Mouse (Mus musculus) T-helper 17 cell (primary cell): Measurements from ENCODE around the gene Sds.
"Not testable (repeated sequence)": the region's sequence is repeated elsewhere in the genome, so short reads cannot be mapped to it uniquely, and the experiment has no call there.

ENCODE experiments used
- in situ Hi-C, 2 experiments: fragments of 300-600 bp; cut with MboI, MseI; formaldehyde crosslinking; loops; 1 replicate in 1 of 2; 2 replicates in 1 of 2; pipeline ENCODE4 v1.15.1; 2025; ENCODE audit warnings: high pct_unique_total_duplicates in 2 of 2

Gene Sds

DNA sequence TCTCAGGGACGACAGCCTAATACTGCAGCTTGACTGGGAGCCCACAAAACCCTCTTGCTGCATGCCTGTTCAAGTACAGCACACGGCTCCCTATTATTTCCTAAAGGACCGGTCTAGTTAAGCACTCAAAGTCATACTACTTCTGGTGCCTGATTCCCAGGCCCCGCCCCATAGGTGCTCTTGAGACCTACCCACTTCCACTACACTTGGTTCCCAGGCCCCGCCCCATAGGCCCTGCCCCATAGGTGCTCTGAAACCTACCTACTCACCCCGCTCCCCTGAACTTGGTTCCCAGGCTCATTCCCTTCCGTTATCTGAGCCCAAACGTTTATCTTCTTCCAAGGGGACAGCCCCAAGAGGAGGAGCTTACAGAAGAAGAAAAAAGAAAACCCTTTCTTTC is 11.5 kb downstream of the Sds start:
- in situ Hi-C loops: no loop called here

DNA sequence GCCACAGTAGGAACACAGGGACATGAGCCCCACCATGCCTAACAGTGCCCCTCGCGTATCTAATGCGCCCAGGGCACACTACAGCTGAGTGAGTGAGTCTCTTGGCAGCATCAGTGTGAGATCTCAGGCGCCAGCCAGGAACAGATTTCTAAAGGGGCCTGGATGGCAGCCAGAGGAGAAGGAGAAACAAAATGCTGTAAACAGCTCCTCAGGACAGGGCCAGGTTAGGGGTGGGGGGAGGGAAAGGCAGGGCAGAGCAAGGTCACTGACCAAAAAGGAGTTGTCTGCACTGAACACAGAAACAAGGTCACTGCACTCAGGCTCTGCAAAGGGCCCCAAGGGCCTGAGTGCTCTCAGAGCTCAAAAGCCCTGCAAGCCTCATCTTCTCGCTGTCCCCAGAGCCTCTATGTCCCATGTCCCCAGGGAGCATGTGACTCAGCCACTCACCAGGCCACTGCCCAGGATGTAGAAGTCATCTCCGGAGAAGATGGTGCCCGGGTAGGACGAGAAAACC is 14.4 kb downstream of the Sds start:
- in situ Hi-C loops: no loop called here

DNA sequence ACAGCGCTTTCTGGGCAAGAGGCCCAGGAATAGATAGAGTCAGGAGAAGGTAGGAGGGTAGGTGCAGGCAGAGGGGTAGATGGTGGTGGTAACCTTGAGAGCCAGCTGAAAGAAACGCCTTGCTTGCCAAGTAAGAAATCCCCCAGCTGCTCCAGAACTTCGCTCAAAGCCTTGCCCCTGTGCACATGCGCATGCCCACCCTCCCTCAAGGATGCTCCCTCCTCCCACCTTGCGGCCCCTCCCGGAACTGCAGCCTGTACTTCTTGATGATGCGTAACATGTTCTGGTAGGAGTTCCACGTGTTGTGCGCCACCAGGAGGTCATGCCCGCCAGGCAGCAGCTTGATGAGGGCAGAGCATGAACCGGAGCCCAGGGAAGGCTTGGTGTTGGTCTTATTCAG is 16.1 kb downstream of the Sds start:
- in situ Hi-C loops: no loop called here

DNA sequence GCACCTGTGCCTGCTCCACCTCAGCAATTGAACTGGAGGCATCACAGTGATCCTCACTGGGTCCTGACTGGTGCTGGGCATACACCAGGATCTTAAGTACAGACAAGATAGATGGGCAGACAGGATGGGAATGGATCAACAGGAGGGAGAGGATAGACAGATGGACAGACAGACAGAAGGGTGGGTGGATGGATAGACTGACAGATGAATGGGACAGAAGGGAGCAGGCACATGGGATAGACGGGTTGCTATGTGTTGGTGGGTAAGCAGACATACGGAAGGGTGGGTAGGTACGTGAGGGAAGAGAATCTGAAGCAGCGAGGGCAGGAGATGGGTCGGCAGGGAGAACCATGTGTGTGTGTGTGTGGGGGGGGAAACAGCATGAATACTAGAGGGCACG is 17.1 kb downstream of the Sds start:
- in situ Hi-C loops: no loop called here

DNA sequence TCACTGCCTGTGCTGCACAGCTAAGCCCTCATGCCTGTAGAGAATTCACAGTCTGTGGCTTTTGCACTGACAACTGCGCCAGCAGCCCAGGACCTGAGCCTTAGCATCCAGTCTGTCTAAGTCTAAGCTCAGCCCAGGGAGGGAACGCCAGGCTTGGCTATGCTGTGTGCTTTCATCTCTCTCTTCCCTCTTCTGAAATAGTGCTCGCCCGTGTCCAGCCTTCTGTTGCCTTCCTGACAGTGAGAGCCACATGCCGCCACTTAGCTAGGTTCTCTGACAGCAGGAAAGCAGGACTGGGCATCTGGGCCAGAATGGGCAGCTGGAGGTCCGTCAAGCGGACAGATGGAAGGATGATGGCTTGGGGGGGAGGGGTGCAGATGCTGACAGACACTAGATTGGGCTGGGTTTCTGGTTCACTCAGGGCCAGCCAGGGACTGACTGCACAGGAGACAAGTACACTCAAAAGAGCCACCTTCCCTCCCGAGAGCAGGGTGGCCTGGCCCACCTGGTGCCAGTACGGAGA is 17.6 kb downstream of the Sds start:
- in situ Hi-C loops: no loop called here

DNA sequence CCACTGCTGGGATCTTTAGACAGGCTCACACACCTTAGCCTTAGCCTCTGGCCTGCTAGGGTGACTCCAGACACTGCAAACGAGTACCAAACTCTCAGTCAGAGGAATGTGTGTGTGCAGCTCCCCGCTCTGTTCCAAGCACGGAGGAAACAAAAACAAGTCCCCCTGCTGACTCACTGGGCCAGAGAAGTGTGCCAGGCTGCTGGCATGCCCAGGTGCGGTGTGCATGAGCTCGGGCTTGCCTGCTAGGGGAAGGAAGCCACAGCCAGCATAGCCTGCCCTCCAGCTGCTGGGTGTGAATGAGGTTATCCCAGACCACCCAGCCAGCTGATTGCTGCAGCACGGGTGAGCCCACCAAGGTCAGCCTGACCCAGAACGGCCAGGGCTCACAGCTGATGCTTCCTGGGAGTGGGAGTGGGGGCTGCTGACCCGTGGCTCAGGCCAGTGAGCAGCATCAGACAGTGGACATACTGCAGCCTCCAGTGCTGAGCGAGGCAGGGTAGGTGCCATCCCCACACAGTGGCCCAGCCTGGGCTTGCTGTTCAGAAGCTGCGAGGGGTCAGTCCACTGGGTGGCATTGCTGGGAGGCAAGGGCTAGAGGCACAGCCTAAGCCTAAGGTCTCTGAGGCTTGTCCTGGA is 18.9 kb downstream of the Sds start:
- in situ Hi-C loops: no loop called here

DNA sequence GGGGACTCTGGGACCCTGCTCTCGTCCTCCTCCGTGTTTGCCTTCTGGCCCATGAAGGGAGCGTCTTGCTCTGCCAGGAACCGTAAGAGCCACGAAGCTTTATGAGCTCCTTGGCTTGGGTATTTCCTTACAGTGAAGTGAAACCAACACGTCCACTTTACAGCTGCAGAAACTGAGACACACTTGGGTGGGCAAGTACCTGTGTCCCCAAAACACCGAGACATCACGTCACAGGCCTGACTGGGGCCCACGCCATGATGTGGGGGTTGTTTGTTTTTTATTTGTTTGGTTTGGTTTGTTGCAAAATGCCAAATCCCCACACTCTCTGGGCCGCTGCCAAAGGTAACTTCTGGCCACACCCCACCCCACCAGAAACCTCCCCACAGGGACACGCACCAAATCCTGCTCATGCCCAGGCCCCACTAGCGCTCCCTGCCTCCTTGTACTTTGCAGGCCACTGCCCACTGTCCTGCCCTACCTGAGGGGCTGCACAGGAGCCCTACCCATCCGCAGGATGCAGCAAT is 19.4 kb downstream of the Sds start:
- in situ Hi-C loops: no loop called here

DNA sequence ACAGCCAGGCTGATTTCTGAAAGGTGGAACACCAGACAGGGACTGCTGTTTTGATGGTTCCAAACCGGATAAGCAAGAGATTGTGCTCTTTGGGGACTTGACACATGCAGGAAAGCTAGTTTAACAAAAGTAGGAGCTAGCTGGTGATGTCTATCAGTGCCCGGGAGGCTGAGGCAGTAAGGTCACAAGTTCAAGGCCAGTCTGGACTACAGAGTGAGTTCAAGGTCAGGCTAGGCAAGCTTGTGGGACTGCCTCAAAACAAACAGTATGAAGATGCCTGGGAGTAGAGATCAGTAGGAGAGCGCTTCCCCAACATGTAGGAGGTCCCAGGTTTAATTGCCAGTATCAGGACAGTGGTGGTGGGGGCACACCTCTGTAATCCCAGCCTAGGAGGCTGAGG is 20.7 kb downstream of the Sds start:
- in situ Hi-C loops: no loop called here

DNA sequence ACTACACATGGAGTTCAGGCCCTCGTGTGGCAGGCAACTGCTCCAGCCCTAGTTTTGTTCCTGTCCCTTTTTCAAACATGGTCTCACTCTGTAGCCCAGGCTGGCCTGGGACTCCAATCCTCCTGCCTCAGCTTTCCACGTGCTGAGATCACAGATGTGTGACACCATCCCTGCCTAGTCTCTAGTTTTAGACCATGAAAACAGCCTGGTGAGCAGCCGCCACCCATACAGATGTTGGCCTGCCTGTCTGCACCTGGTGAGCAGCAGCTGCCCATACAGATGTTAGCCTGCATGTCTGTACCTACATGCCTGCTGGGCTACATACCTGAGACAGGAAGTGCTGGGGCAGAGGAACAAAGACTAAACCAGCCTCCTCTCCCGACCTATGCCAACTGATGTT is 22.9 kb downstream of the Sds start:
- in situ Hi-C loops: no loop called here

DNA sequence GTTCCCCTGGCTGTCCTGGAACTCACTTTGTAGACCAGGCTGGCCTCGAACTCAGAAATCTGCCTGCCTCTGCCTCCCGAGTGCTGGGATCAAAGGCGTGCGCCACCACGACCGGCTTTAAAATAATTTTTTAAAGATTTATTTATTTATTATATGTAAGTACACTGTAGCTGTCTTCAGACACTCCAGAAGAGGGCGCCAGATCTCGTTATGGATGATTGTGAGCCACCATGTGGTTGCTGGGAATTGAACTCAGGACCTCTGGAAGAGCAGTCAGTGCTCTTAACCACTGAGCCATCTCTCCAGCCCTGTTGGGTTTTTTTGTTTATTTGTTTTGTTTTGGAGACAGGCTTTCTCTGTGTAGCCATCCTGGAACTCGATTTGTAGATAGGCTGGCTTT is 24.3 kb downstream of the Sds start:
- in situ Hi-C loops: not testable (repeated sequence)

DNA sequence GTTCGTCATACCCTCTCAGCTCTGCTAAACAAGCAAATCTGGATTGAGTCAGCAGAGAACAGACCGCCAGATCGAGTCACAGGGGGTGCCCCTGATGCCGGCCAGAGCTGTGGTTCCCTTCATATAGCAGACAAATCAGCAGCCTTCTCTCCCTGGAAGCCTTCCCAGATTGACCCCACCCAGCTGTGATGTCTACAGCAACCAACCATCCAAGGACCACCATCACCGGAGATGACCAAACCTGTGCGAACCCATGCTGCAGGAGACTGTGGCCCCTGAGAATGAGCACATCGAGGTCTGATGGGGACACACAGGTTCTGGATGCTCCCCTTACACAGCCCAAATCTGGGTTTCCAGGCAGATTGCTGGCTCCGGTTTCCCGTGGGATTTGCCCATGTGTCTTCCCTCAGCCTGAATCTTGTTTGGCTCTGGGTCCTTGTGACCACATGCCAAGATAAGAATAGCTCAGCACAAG is 25.9 kb downstream of the Sds start:
- in situ Hi-C loops: no loop called here

DNA sequence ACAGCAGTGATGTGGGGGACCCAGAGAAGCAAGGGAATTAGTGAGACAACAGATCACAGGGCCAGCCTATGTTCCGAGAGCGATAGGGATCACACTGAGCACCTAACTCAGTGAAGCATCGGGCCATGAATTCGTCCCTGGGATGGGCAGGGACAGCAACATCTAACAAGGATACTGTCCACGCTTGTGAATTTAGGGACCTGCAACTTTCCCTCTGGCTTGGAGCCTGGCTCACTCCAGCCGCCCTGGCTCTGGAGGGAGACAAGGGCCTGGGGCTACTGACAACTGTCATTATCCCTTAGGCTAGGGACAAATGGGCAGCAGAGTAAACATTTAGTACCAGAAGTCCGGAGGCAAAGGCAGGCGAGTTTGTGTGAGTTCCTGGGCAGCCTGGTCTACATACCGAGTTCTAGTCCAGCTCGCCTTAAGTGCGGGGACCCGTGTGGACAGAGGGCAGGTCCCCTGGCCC is 26.4 kb downstream of the Sds start:
- in situ Hi-C loops: no loop called here

DNA sequence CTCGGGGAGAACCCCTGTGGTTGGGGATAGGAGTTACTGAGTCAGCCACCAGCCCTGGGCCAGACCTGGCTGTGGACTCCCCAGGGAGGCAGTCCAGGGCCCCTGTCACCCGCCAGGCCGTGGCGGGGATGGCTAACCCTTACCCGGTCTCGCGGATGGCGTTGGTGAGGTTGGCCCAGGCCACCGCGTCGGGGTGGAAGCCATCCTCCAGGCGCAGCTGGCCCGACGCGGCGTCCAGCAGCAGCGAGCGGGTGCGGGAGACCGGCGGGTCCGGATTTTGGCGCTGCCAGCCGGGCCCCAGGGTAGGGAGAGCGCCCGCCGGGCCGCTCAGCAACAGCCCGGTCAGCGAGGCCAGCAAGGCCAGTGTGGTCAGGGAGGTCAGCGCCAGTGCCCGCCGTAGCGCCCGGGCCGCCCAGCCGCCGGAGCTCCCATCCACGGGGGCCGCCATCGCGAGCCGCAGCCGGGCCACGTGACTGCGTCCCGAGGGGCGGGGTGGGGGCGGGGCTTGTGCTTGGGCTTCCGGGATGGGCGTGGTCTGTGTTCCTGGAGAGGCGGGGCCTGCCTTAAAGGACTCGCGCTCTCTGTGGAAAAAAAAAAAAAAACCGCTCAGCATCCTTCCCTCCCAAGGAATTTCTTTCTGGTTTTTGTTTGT is 26.9 kb downstream of the Sds start, which contains the start of gene Plbd2:
Gene Plbd2 (minus strand): TSS at position 482 of the 652 bp plus-strand sequence.
- in situ Hi-C loops: no loop called here

DNA sequence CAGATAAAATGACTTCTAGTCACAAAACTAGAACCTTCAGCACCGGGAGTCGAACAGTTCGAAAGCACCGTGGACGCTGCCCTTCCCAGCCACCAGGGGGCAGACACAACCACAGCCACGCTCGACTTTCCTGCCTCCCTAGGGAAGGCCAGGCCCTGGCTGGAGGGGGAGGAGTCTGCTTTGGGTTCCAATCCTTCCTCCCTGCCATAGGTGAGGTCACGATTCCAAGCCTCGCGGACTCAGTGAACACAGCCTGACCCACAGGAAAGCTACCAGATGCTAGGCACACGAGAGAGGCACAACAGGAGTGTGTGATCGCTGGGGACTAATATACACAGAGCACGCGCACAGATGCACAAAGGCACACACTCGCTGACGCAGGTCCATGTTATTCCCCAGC is 29.0 kb downstream of the Sds start:
- in situ Hi-C loops: loop anchor here in 1 of 2 experiments (5.0 kb wide), 1 partner anchor 102 kb away; no protein-coding TSS in a partner anchor

DNA sequence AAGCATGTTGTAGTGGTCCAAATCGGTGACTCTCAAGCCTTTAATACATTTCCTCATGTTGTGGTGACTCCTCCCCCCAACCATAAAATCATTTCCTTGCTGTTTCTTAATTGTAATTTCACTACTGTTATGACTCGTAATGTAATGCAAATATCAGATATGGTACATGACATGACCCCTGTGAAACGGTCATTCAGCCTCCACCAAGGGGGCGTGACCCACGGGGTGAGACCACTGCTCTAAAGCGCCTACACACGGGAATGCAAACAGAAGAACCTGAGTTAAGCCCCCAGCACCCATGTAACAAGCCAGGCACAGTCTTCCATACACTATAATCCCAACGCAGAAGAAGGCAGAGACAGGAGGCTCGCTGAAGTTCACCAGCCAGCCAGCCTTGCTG is 29.5 kb downstream of the Sds start:
- in situ Hi-C loops: loop anchor here in 1 of 2 experiments (5.0 kb wide), 1 partner anchor 102 kb away; no protein-coding TSS in a partner anchor

DNA sequence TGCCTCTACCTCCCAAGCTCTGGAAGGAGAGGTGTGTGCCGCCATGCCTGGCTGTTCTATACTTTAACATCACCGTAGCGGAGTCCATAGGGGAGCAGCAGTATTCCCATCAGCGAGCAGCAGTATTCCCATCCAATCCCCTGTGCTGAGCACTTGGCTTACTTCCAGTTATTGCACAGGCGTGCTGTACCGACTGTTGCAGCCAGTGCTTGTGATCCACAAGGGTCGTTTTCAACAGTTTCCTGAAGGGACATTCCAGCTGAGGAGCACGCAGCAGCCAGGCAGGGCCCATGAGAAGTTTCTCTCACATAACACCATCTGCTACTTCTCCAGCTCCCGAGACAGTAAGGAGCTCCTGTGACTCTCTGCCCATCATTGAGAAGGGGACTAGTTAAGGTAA is 30.2 kb downstream of the Sds start:
- in situ Hi-C loops: loop anchor here in 1 of 2 experiments (5.0 kb wide), 1 partner anchor 101 kb away; no protein-coding TSS in a partner anchor

DNA sequence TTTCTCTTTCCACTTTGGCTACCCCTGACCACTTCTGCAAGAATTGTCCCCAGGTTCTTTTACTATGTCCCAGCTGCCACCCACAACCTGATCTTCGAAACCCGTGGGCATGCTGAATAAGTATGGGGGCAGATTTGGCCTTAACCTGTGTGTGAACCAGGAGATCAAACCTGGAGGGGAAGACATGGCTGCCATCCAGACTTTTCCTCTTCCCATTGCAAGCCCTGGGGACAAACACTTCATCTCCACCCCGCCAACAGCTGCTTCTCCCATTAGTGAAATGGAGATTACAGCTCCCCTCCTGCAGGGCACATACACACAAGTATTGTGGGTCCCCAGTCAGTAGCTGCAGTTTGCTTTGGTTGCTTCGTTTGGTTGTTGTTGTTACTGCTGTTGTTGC is 31.0 kb downstream of the Sds start:
- in situ Hi-C loops: loop anchor here in 1 of 2 experiments (5.0 kb wide), 1 partner anchor 100 kb away; no protein-coding TSS in a partner anchor

DNA sequence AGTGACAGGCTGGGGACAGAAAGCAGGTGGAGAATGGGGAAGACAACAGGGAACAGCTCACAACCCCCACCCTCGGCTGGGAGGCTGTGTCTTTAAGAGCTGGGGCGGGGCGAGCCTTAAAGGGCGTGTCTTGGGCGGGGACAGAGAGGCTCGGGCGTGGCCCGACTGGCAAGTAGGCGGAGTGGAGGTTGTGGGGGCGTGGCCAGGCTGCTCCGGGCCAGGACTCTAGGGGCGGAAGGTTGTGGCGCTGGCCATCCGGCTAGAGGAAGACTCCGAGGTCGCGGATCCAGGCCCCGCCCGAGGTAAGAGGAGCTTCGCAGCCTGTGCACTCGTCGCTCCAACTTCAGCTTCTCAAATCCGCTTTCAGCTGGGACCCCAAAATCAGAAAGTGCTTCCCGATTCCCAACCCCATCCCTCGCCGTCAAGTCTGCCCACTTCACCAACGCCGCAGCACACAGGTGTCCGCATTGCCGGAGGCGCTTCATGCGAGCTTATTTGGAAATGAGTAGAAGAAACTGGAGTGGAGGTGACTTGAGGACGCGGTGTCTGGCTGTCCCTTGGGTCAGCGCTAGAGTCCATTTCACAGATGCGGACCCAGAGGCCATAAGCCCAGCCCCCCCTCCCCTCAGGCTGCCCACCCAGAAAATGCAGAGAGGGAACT is 34.8 kb downstream of the Sds start, which contains the start of gene Slc8b1:
Gene Slc8b1 (plus strand): TSS at position 187 of the 661 bp plus-strand sequence.
- in situ Hi-C loops: no loop called here

DNA sequence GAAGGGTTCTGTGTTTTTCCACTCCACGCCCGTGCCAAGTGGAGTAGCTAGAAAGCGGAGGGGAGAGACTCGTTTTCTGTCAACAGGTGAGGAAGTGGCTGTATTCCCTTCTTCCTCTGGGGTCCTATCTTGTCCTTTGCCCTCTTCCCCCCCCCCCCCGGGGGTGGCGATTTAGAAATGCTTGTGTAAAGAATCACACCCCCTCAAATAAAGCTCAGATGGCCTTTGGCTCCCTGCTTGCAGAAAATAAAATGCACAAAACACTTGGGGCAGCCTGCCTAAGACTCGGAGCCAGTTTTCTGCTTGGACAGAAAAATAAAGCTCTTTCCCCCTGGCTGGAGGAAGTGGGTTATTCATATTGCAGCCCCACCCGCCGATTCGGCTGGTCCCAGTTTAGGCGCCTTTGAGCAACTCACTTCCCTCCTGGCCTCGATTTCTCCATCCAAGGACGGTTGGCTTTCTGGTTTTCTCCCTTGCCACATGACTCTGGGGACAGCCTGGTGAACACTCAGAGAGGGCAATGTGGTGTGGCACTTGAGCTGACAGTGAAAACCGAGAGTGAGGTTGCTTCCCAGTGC is 35.4 kb downstream of the Sds start:
- in situ Hi-C loops: no loop called here

DNA sequence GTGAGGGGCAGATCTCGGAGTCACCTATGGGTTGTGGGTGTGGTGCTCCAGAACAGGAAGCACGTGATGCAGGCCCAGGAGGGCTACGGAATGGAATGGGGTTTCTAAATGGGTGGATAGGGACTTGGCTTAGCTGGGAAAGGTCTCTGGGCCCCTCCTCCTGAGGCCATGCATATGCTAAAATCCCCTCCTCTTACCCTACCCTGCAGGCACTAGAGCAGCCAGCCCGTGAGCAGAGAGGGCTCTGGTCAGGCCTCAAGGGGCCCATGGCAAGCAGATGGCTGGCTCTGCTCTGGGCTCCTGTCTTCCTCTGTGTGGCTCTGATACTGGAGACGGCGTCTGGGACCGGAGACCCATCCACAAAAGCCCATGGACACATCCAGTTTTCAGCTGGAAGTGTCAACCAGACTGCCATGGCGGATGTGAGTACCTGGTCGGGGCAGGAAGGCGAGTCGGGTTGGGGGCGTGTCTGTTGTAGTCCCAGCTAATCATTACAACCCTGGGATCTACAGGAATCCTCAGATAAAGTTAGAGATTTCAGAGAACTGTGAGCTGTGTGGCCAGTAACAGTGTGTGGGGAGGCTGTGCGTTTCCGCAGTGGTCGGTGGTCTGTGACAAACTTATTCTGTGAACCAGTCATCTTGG is 36.7 kb downstream of the Sds start:
- in situ Hi-C loops: no loop called here
